Mouse (Mus musculus) heart, embryonic 14.5 days (tissue): Measurements from ENCODE around the gene Slc22a20. TPM values are rescaled to one million over a fixed set of nuclear protein-coding genes. Genes with fewer than 3 reads are reported as not detected.

ENCODE experiments used
- ATAC-seq: fragments of 200-750 bp; cut with Nextera tagmentation; 2 replicates; pipeline ENCODE4 v1.8.0; 2017; ENCODE audit warnings: low read depth, moderate TSS enrichment; ENCODE audit not compliant: insufficient number of reproducible peaks, insufficient read depth, low FRiP score
- H3K27ac ChIP-seq, 2 experiments: fragments of 200-500 bp in 1 of 2; fragments of 300-500 bp in 1 of 2; sonication (generic) in 1 of 2; replicated peaks in 1 of 2; 2 replicates each; pipeline ENCODE4 v1.5.1; 2012 to 2014; ENCODE audit warnings: low read depth in 2 of 2, low read length in 2 of 2, control low read depth in 1 of 2, mild to moderate bottlenecking in 1 of 2, mixed read lengths in 1 of 2; ENCODE audit not compliant: control insufficient read depth in 1 of 2, insufficient read depth in 1 of 2
- H3K27me3 ChIP-seq: fragments of 300-500 bp; sonication (generic); 2 replicates; pipeline ENCODE4 v1.6.1; 2014; ENCODE audit warnings: mild to moderate bottlenecking, low read length, control low read depth; ENCODE audit not compliant: control insufficient read depth, insufficient read depth
- H3K36me3 ChIP-seq: fragments of 300-500 bp; sonication (generic); 2 replicates; pipeline ENCODE4 v1.6.1; 2014; ENCODE audit warnings: mild to moderate bottlenecking, control low read depth, low read length, mixed read lengths; ENCODE audit not compliant: control insufficient read depth, insufficient read depth
- H3K4me1 ChIP-seq, 2 experiments: fragments of 200-500 bp in 1 of 2; fragments of 300-500 bp in 1 of 2; sonication (generic) in 1 of 2; 2 replicates each; pipeline ENCODE4 v1.6.1; 2012 to 2014; ENCODE audit warnings: low read length in 2 of 2, control low read depth in 1 of 2, mixed read lengths in 1 of 2; ENCODE audit not compliant: control insufficient read depth in 2 of 2, insufficient read depth in 2 of 2
- H3K4me2 ChIP-seq: fragments of 300-500 bp; sonication (generic); 2 replicates; pipeline ENCODE4 v1.6.1; 2014; ENCODE audit warnings: mild to moderate bottlenecking, low read length
- H3K4me3 ChIP-seq, 2 experiments: fragments of 200-500 bp in 1 of 2; fragments of 300-500 bp in 1 of 2; sonication (generic) in 1 of 2; 2 replicates each; pipeline ENCODE4 v1.5.1; 2012 to 2014; ENCODE audit warnings: low read length in 2 of 2, mild to moderate bottlenecking in 2 of 2, control low read depth in 1 of 2, low read depth in 1 of 2, moderate library complexity in 1 of 2; ENCODE audit not compliant: control insufficient read depth in 1 of 2, insufficient read depth in 1 of 2
- H3K9ac ChIP-seq: fragments of 300-500 bp; sonication (generic); 2 replicates; pipeline ENCODE4 v1.6.1; 2014; ENCODE audit warnings: mild to moderate bottlenecking, low read length
- H3K9me3 ChIP-seq: fragments of 300-500 bp; sonication (generic); 2 replicates; pipeline ENCODE4 v1.6.1; 2016; ENCODE audit warnings: low read length, control low read depth; ENCODE audit not compliant: control insufficient read depth
- WGBS: fragments of 180-500 bp; shearing (Covaris S2); extraction: QIAGEN DNeasy Blood & Tissue Kit; methylation state at CpG from one replicate; pipeline ENCODE4 v1.1.7; 2014; 5-methylcytosine and 5-hydroxymethylcytosine counted together
- polyA plus RNA-seq: library from polyadenylated mRNA; unstranded; fragments of >200 nt; fragmentation: Nextera tagmentation; extraction: Ambion mirVana; gene quantifications from 2 replicates; pipeline ENCODE4 v1.2.1, GENCODE M21; 2014

Gene Slc22a20
- polyA plus RNA-seq, 1 experiment from 2014 or later: not detected

- Histone ChIP-seq H3K4me1 (peaks cover 19 to 38% of the 10 kb centered on the region in 2 experiments), H3K27ac (peak overlapping the region; percentile 86 to 89), H3K4me2 (peak overlapping the region; percentile 98), H3K9me3 (no peaks in the 10 kb centered on the region), H3K4me3 (peak overlapping the region; percentile 65 to 73), H3K36me3 (no peaks in the 10 kb centered on the region; the same call in 1 of the 2 replicates), H3K27me3 (no peaks in the 10 kb centered on the region), H3K9ac (peak overlapping the region; percentile 74)
- 0% methylated on average over 38 of the region's 38 CpGs for WGBS
- ATAC-seq: peak; percentile 73
Measured at GRCm38 (mm10) chr19:5923990-5924712, 61.8 kb downstream of the Slc22a20 start.

GRCm38 (mm10) chr19:5922963-5923362 lies 63.0 kb downstream of the Slc22a20 start:
- H3K9me3 ChIP-seq: no peaks in the 10 kb centered on the region
- H3K4me3 ChIP-seq: peak overlapping the region; percentile 9 to 65; a peak in 1 of 4 replicates
- no peaks in the 10 kb centered on the region for H3K27me3 ChIP-seq
- no peak for ATAC-seq
- H3K27ac ChIP-seq: 0 out of 4 replicates have a peak overlapping the region, but pooled peaks of 1 of the 2 experiments have one; percentile 89
- H3K36me3 ChIP-seq: peaks cover 10% of the 10 kb centered on the region
- peak overlapping the region; percentile 51; the same call in 1 of the 2 replicates for H3K9ac ChIP-seq
- H3K4me1 ChIP-seq: peaks cover 19 to 28% of the 10 kb centered on the region in 2 experiments
- 86% methylated on average over 3 of the region's 3 CpGs for whole genome bisulfite sequencing
- peak overlapping the region; percentile 98 for H3K4me2 ChIP-seq

- Histone ChIP-seq H3K36me3 (peaks cover 16% of the 10 kb centered on the region), H3K9me3 (no peaks in the 10 kb centered on the region), H3K4me1 (peaks cover 19 to 28% of the 10 kb centered on the region in 2 experiments), H3K4me2 (peak overlapping the region; percentile 98), H3K4me3 (peak overlapping the region; percentile 7 to 9; a peak in 3 of 4 replicates), H3K9ac (peak overlapping the region; percentile 51), H3K27me3 (no peaks in the 10 kb centered on the region), H3K27ac (peak overlapping the region; percentile 20 to 22; a peak in 1 of 4 replicates)
- ATAC-seq: no peak
- 37% methylated on average over 15 of the region's 15 CpGs for WGBS
Measured at GRCm38 (mm10) chr19:5922119-5922942, 63.6 kb downstream of the Slc22a20 start.

GRCm38 (mm10) chr19:5921715-5922114 lies 64.2 kb downstream of the Slc22a20 start:
- Histone ChIP-seq H3K36me3 (peaks cover 23% of the 10 kb centered on the region), H3K27me3 (no peaks in the 10 kb centered on the region), H3K9ac (peak overlapping the region; percentile 51), H3K27ac (0 out of 4 replicates have a peak overlapping the region, but pooled peaks of 1 of the 2 experiments have one; percentile 20), H3K4me2 (peak overlapping the region; percentile 98), H3K9me3 (no peaks in the 10 kb centered on the region), H3K4me3 (peak overlapping the region in 1 of 2 experiments; percentile 7; a peak in 2 of 4 replicates), H3K4me1 (peaks cover 19 to 28% of the 10 kb centered on the region in 2 experiments)
- ATAC-seq: no peak
- 23% methylated on average over 9 of the region's 9 CpGs for WGBS

Other genes with a start within 250 kb of the Slc22a20 start
- 35.7 and 39.0 TPM in 2 replicates for gene Ltbp3, start 245.2 kb downstream of the Slc22a20 start, polyA plus RNA-seq
- gene Scyl1, start 214.7 kb downstream of the Slc22a20 start, polyA plus RNA-seq: 56.9 and 62.3 TPM in 2 replicates
- gene Frmd8, start 110.9 kb downstream of the Slc22a20 start, polyA plus RNA-seq: 18.5 and 19.2 TPM in 2 replicates
- 1.7 and 2.8 TPM in 2 replicates for gene Slc25a45, start 108.3 kb downstream of the Slc22a20 start, polyA plus RNA-seq
- gene Tigd3, start 92.0 kb downstream of the Slc22a20 start, polyA plus RNA-seq: 1.1 and 1.8 TPM in 2 replicates
- 85.8 and 86.9 TPM in 2 replicates for gene Dpf2, start 73.1 kb downstream of the Slc22a20 start, polyA plus RNA-seq
- gene Cdc42ep2, start 61.3 kb downstream of the Slc22a20 start, polyA plus RNA-seq: 9.1 and 9.7 TPM in 2 replicates
- 42.7 and 45.1 TPM in 2 replicates for gene Pola2, start 21.9 kb downstream of the Slc22a20 start, polyA plus RNA-seq
- 6.5 and 7.3 TPM in 2 replicates for gene Capn1, start 29.8 kb upstream of the Slc22a20 start, polyA plus RNA-seq
- gene Syvn1, start 60.4 kb upstream of the Slc22a20 start, polyA plus RNA-seq: 14.8 and 16.0 TPM in 2 replicates
- 64.5 and 69.4 TPM in 2 replicates for gene Mrpl49, start 71.6 kb upstream of the Slc22a20 start, polyA plus RNA-seq
- gene Fau, start 71.7 kb upstream of the Slc22a20 start, polyA plus RNA-seq: 562 and 618 TPM in 2 replicates
- gene Znhit2, start 75.0 kb upstream of the Slc22a20 start, polyA plus RNA-seq: 25.5 and 25.6 TPM in 2 replicates
- 6.7 and 7.6 TPM in 2 replicates for gene Tm7sf2, start 82.2 kb upstream of the Slc22a20 start, polyA plus RNA-seq
- gene Vps51, start 91.1 kb upstream of the Slc22a20 start, polyA plus RNA-seq: 36.9 and 44.8 TPM in 2 replicates
- not detected in 2 replicates for gene Tmem262, start 93.9 kb upstream of the Slc22a20 start, polyA plus RNA-seq
- gene Gm28374, start 96.1 kb upstream of the Slc22a20 start, polyA plus RNA-seq: 0.47 and 0.49 TPM in 2 replicates
- gene Zfpl1, start 98.8 kb upstream of the Slc22a20 start, polyA plus RNA-seq: 46.6 and 52.9 TPM in 2 replicates
- gene Cdca5, start 98.8 kb upstream of the Slc22a20 start, polyA plus RNA-seq: 24.0 and 24.5 TPM in 2 replicates
- gene AC131692.1, start 108.3 kb upstream of the Slc22a20 start, polyA plus RNA-seq: 0.38 TPM in 1 of 2 replicates, not detected in the other
- gene Naaladl1, start 119.6 kb upstream of the Slc22a20 start, polyA plus RNA-seq: 0.12 and 0.20 TPM in 2 replicates
- 36.0 and 36.3 TPM in 2 replicates for gene Sac3d1, start 132.5 kb upstream of the Slc22a20 start, polyA plus RNA-seq
- 21.5 and 23.9 TPM in 2 replicates for gene Snx15, start 142.2 kb upstream of the Slc22a20 start, polyA plus RNA-seq
- 0.30 TPM in 1 of 2 replicates, not detected in the other for gene Batf2, start 154.8 kb upstream of the Slc22a20 start, polyA plus RNA-seq
- 61.3 and 70.7 TPM in 2 replicates for gene Arl2, start 155.4 kb upstream of the Slc22a20 start, polyA plus RNA-seq
- not detected in 2 replicates for gene Majin, start 198.2 kb upstream of the Slc22a20 start, polyA plus RNA-seq
- gene Gpha2, start 240.2 kb upstream of the Slc22a20 start, polyA plus RNA-seq: 0.36 TPM in 1 of 2 replicates, not detected in the other
- gene Ppp2r5b, start 249.7 kb upstream of the Slc22a20 start, polyA plus RNA-seq: 20.7 and 26.0 TPM in 2 replicates